Mouse (Mus musculus): ENCODE results near the gene Smarca4. TPM values are rescaled to one million over a fixed set of nuclear protein-coding genes. Genes with fewer than 3 reads are reported as not detected.

Gene Smarca4
- 37.7 and 38.6 TPM in 2 replicates for polyA plus RNA-seq (2012; rRNA removed)

GRCm38 (mm10) chr9:21615617-21616231, at the start of gene Smarca4:
TSS of gene Smarca4 (plus strand) at chr9:21616169.
- no peak for TF ChIP-seq CTCF (IDR thresholded peaks at IDR 0.05; ENCODE audit: insufficient read depth, low read length)
- peak; percentile 87 for TF ChIP-seq POLR2A (IDR thresholded peaks at IDR 0.05; ENCODE audit: borderline replicate concordance, extremely low read depth, low read depth, low read length)
- under 1% methylated on average over 38 of the region's 45 CpGs for WGBS
- DNase-seq = peak; percentile 98
- H3K4me1 ChIP-seq (ENCODE audit: control insufficient read depth, insufficient read depth, low read length) = peaks cover 8% of the 10 kb centered on the region
- peak within 1 kb of the TSS; percentile 90 for H3K4me3 ChIP-seq (replicated peaks; ENCODE audit: extremely low read depth, low read depth, low read length)

GRCm38 (mm10) chr9:21566538-21566937, 49.4 kb upstream of the Smarca4 start:
- TF ChIP-seq POLR2A (IDR thresholded peaks at IDR 0.05; ENCODE audit: borderline replicate concordance, extremely low read depth, low read depth, low read length) (no peak), CTCF (IDR thresholded peaks at IDR 0.05; ENCODE audit: insufficient read depth, low read length) (no peak)
- WGBS = 68% methylated on average over 1 of the region's 1 CpGs
- DNase-seq = no peak

GRCm38 (mm10) chr9:21567051-21567450, 48.9 kb upstream of the Smarca4 start:
- DNase-seq = no peak
- TF ChIP-seq CTCF (IDR thresholded peaks at IDR 0.05; ENCODE audit: insufficient read depth, low read length) (no peak), POLR2A (IDR thresholded peaks at IDR 0.05; ENCODE audit: borderline replicate concordance, extremely low read depth, low read depth, low read length) (no peak)
- Histone ChIP-seq H3K4me1 (ENCODE audit: control insufficient read depth, insufficient read depth, low read length) (no peaks in the 10 kb centered on the region), H3K4me3 (replicated peaks; ENCODE audit: extremely low read depth, low read depth, low read length) (no peak overlapping the region)
- 66% methylated on average over 2 of the region's 2 CpGs for WGBS

More at GRCm38 (mm10) chr9:21566538-21566937, 49.4 kb upstream of the Smarca4 start:
- Histone ChIP-seq H3K4me3 (replicated peaks; ENCODE audit: extremely low read depth, low read depth, low read length) (no peak overlapping the region), H3K4me1 (ENCODE audit: control insufficient read depth, insufficient read depth, low read length) (no peaks in the 10 kb centered on the region)

GRCm38 (mm10) chr9:21568657-21569255, 47.2 kb upstream of the Smarca4 start:
- DNase-seq = no peak
- Histone ChIP-seq H3K4me1 (ENCODE audit: control insufficient read depth, insufficient read depth, low read length) (no peaks in the 10 kb centered on the region), H3K4me3 (replicated peaks; ENCODE audit: extremely low read depth, low read depth, low read length) (no peak overlapping the region)
- TF ChIP-seq POLR2A (IDR thresholded peaks at IDR 0.05; ENCODE audit: borderline replicate concordance, extremely low read depth, low read depth, low read length) (no peak), CTCF (IDR thresholded peaks at IDR 0.05; ENCODE audit: insufficient read depth, low read length) (no peak)
- WGBS = 87% methylated on average over 8 of the region's 8 CpGs

- 91% methylated on average over 8 of the region's 8 CpGs for WGBS
- no peak for TF ChIP-seq POLR2A (IDR thresholded peaks at IDR 0.05; ENCODE audit: borderline replicate concordance, extremely low read depth, low read depth, low read length)
- TF ChIP-seq CTCF (IDR thresholded peaks at IDR 0.05; ENCODE audit: insufficient read depth, low read length) = no peak
- no peaks in the 10 kb centered on the region for H3K4me1 ChIP-seq (ENCODE audit: control insufficient read depth, insufficient read depth, low read length)
- no peak for DNase-seq
- no peak overlapping the region for H3K4me3 ChIP-seq (replicated peaks; ENCODE audit: extremely low read depth, low read depth, low read length)
Measured at GRCm38 (mm10) chr9:21574012-21574801, 41.8 kb upstream of the Smarca4 start.

- Histone ChIP-seq H3K4me3 (replicated peaks; ENCODE audit: extremely low read depth, low read depth, low read length) (no peak overlapping the region), H3K4me1 (ENCODE audit: control insufficient read depth, insufficient read depth, low read length) (no peaks in the 10 kb centered on the region)
- 88% methylated on average over 10 of the region's 10 CpGs for WGBS
- TF ChIP-seq CTCF (IDR thresholded peaks at IDR 0.05; ENCODE audit: insufficient read depth, low read length) (no peak), POLR2A (IDR thresholded peaks at IDR 0.05; ENCODE audit: borderline replicate concordance, extremely low read depth, low read depth, low read length) (no peak)
- no peak for DNase-seq
Measured at GRCm38 (mm10) chr9:21575253-21575652, 40.7 kb upstream of the Smarca4 start.

GRCm38 (mm10) chr9:21576286-21576685, 39.7 kb upstream of the Smarca4 start:
- 95% methylated on average over 1 of the region's 1 CpGs for WGBS
- DNase-seq = no peak
- Histone ChIP-seq H3K4me3 (replicated peaks; ENCODE audit: extremely low read depth, low read depth, low read length) (no peak overlapping the region), H3K4me1 (ENCODE audit: control insufficient read depth, insufficient read depth, low read length) (no peaks in the 10 kb centered on the region)
- TF ChIP-seq CTCF (IDR thresholded peaks at IDR 0.05; ENCODE audit: insufficient read depth, low read length) (no peak), POLR2A (IDR thresholded peaks at IDR 0.05; ENCODE audit: borderline replicate concordance, extremely low read depth, low read depth, low read length) (no peak)

- no peak overlapping the region for H3K4me3 ChIP-seq (replicated peaks; ENCODE audit: extremely low read depth, low read depth, low read length)
- WGBS = 70% methylated on average over 3 of the region's 3 CpGs
- TF ChIP-seq POLR2A (IDR thresholded peaks at IDR 0.05; ENCODE audit: borderline replicate concordance, extremely low read depth, low read depth, low read length) (no peak), CTCF (IDR thresholded peaks at IDR 0.05; ENCODE audit: insufficient read depth, low read length) (no peak)
- no peaks in the 10 kb centered on the region for H3K4me1 ChIP-seq (ENCODE audit: control insufficient read depth, insufficient read depth, low read length)
- DNase-seq = no peak
Measured at GRCm38 (mm10) chr9:21578226-21578625, 37.7 kb upstream of the Smarca4 start.

- Histone ChIP-seq H3K4me3 (replicated peaks; ENCODE audit: extremely low read depth, low read depth, low read length) (no peak overlapping the region), H3K4me1 (ENCODE audit: control insufficient read depth, insufficient read depth, low read length) (no peaks in the 10 kb centered on the region)
- 95% methylated on average over 1 of the region's 1 CpGs for WGBS
- TF ChIP-seq POLR2A (IDR thresholded peaks at IDR 0.05; ENCODE audit: borderline replicate concordance, extremely low read depth, low read depth, low read length) (no peak), CTCF (IDR thresholded peaks at IDR 0.05; ENCODE audit: insufficient read depth, low read length) (no peak)
- no peak for DNase-seq
Measured at GRCm38 (mm10) chr9:21585401-21585800, 30.6 kb upstream of the Smarca4 start.
